Mouse (Mus musculus) adrenal gland, postnatal 25 days (tissue): Measurements from ENCODE around the gene Olfr765. TPM values are rescaled to one million over a fixed set of nuclear protein-coding genes. Genes with fewer than 3 reads are reported as not detected.
"Not testable (repeated sequence)": the region's sequence is repeated elsewhere in the genome, so short reads cannot be mapped to it uniquely, and the experiment has no call there.

Experiments used
- DNase-seq: peaks from one replicate; pipeline ENCODE4 v3.0.0; 2021; ENCODE audit warnings: mixed read lengths
- long read RNA-seq: library from polyadenylated mRNA; stranded (forward); transcript quantifications from one replicate; pipeline ENCODE4 v2.0.0, GENCODE M21; 2021
- total RNA-seq: library from RNA; stranded (reverse); gene quantifications from 2 replicates; pipeline ENCODE4 v1.2.3, GENCODE M21; 2021

Gene Olfr765
- total RNA-seq = not detected in 2 replicates
- long read RNA-seq = 0 reads

DNA sequence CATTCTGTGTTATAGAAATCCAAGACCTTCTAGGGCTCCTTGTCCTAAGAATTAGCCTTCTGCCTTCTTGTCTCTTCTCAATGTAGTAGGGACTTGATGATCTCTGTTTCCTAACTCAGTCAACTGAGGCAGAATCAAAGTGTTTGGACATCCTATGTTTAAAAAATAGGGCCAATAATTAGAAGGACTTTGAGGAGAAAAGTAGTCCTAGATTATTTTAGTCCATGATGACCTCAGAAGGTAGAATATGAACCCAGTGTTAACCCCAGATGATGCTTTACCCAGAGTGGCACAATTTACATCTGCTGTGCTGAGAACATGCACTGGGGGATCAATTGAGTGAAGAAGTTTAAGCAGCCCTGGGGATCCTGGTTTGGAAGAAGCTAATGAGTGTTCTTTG is at the start of gene Olfr765:
Gene Olfr765, minus strand, starts transcription at position 101 of the 400 bp plus-strand sequence.
- DNase-seq = not testable (repeated sequence)

DNA sequence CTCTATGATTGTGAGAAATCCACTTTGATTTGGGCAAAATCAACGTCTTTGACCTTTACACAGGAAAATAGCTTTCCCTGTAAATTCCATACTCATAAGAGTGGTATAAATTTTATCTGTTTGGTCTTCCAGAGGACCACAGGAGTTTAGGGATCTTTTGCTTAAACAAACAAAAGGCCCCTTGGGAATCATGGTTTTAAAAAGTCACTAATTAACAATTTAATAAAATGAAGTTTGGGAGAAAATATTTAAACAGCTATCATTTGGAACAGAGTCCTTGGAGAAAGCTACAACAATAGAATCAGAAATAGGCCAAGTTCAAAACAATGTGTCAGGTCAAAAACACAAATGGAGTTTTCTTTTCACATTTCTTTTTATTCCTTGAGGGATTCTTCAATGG is 49.5 kb upstream of the Olfr765 start, which contains the start of gene Olfr768:
Gene Olfr768, minus strand, starts transcription at position 101 of the 400 bp plus-strand sequence.
- no peak for DNase-seq

GRCm38 (mm10) chr10:129082810-129083209 is 33.0 kb upstream of the Olfr765 start, which contains the start of gene Olfr767:
TSS of gene Olfr767 (minus strand) at chr10:129082910.
- DNase-seq = not testable (repeated sequence)

GRCm38 (mm10) chr10:129068877-129069276 is 19.1 kb upstream of the Olfr765 start, which contains the start of gene Olfr766-ps1:
TSS of gene Olfr766-ps1 (minus strand) at chr10:129068977.
- DNase-seq = no peak

DNA sequence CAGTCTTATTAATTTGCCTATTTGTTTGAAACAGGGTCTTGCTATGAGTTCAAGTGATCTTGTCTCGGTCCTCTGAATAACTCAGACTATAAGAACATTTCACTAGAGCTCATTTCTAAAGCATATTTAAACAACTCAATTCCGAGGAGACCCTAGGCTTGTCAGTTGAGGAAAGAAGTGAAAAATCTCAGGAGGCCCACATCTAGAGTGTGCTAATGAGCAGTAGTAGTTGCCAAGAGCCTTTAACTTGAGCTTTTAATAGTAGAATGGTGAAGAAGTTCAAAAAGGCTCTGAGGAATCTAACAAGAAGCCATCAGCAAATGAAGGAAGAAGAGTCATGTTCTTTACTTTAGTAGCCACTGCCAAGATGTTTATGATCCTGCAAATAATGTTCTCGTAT is 10.0 kb downstream of the Olfr765 start, which contains the start of gene Olfr764-ps1:
Gene Olfr764-ps1, minus strand, starts transcription at position 101 of the 400 bp plus-strand sequence.
- DNase-seq = no peak

GRCm38 (mm10) chr10:129028343-129028742 is 21.5 kb downstream of the Olfr765 start:
- no peak for DNase-seq

- DNase-seq = peak; percentile 31
These were observed 23.7 kb downstream of the Olfr765 start for GRCm38 (mm10) chr10:129026018-129026662.

DNA sequence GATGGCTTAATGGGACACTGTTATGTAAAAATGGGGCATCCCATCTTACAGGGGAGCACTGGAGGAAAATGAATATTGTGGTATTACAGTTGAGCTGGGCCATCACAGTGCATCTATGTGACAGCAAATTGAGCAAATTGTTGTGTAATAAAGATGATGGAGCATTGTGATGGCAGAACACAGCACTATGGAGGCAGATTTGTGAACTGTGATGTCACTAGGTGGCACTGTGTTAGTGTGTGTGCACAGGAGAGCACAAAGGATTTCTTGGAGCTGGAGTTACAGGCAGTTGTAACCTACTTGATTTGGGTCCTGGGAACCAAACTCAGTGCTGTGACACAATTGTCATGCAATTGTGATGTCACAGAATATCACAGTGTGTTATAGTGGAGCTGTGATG is 26.5 kb downstream of the Olfr765 start:
- DNase-seq = no peak

- no peak for DNase-seq
These were observed 35.3 kb downstream of the Olfr765 start for GRCm38 (mm10) chr10:129014477-129014876.

- DNase-seq = not testable (repeated sequence)
These were observed 38.3 kb downstream of the Olfr765 start for GRCm38 (mm10) chr10:129011511-129011910.

GRCm38 (mm10) chr10:129010288-129010841 is 39.4 kb downstream of the Olfr765 start, which contains the start of gene Olfr763:
TSS of gene Olfr763 (plus strand) at chr10:129010791.
- no peak for DNase-seq

DNA sequence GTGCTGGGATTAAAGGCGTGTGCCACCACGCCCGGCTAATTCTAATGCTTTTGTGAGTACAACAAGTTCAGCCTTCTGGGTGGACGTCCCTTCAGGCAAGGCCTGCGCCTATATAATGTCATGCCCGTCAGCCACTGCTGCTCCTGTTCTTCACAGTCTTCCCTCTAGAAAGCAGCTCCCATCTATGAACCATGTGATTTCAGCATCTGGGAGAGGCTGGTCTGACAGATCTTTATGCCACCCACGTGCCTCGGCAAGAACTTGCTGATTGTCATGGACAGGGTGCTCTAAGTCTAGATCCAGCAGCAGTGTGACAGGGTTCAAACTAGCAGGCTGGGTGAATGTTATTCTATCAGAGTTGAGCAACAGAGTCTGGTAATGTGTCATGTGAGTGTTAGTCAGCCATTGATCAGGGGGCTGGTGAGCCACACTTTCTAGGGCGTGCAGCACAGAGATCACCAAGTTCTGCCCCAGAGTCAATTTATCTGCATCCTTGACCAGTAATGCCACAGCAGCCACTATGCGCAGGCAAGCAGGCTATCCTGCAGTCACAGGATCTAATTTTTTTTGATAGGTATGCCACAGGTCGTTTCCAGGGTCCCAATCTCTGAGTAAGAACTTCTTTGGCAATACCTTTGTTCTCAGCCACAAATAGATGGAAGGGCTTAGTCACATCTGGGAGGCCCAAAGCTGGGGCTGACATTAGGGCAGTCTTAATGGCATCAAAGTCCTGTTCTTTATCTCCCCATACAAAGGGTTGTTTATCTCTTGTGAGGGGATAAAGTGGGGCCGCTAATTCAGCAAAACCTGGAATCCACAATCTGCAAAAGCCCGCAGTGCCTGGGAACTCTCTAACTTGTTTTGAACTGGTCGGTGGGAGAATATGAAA is 45.5 kb downstream of the Olfr765 start:
- no peak for DNase-seq

- no peak for DNase-seq
These were observed 53.2 kb downstream of the Olfr765 start for GRCm38 (mm10) chr10:128996523-128997040.

- no peak for DNase-seq
These were observed 54.0 kb downstream of the Olfr765 start for GRCm38 (mm10) chr10:128995796-128996195.

Other genes starting within 250 kb of the Olfr765 start
- 57.1 and 79.6 TPM in 2 replicates for gene Dnajc14, start 245.9 kb downstream of the Olfr765 start, total RNA-seq
- gene Tmem198b, start 245.6 kb downstream of the Olfr765 start, total RNA-seq = 8.8 and 13.8 TPM in 2 replicates
- 54.6 and 63.2 TPM in 2 replicates for gene Sarnp, start 232.7 kb downstream of the Olfr765 start, total RNA-seq
- gene Ormdl2, start 228.4 kb downstream of the Olfr765 start, total RNA-seq = 48.5 and 49.1 TPM in 2 replicates
- 1.5 and 1.9 TPM in 2 replicates for gene Gdf11, start 158.3 kb downstream of the Olfr765 start, total RNA-seq
- 238 and 302 TPM in 2 replicates for gene Cd63, start 149.0 kb downstream of the Olfr765 start, total RNA-seq
- gene Rdh5, start 127.1 kb downstream of the Olfr765 start, total RNA-seq = 7.7 and 15.9 TPM in 2 replicates
- 189 and 195 TPM in 2 replicates for gene Bloc1s1, start 126.0 kb downstream of the Olfr765 start, total RNA-seq
- gene Itga7, start 116.2 kb downstream of the Olfr765 start, total RNA-seq = 9.6 and 10.2 TPM in 2 replicates
- 5.7 TPM in 1 of 2 replicates, not detected in the other for gene Mettl7b, start 89.0 kb downstream of the Olfr765 start, total RNA-seq
- not detected in 2 replicates for gene Olfr9, start 60.6 kb downstream of the Olfr765 start, total RNA-seq
- not detected in 2 replicates for gene Olfr763, start 39.2 kb downstream of the Olfr765 start, total RNA-seq
- gene Olfr764-ps1, start 10.1 kb downstream of the Olfr765 start, total RNA-seq = not detected in 2 replicates
- gene Olfr766-ps1, start 19.0 kb upstream of the Olfr765 start, total RNA-seq = not detected in 2 replicates
- not detected in 2 replicates for gene Olfr767, start 32.9 kb upstream of the Olfr765 start, total RNA-seq
- gene Olfr768, start 49.4 kb upstream of the Olfr765 start, total RNA-seq = not detected in 2 replicates
- gene Olfr769, start 67.9 kb upstream of the Olfr765 start, total RNA-seq = not detected in 2 replicates
- not detected in 2 replicates for gene Olfr770, start 89.0 kb upstream of the Olfr765 start, total RNA-seq
- gene Olfr771, start 114.8 kb upstream of the Olfr765 start, total RNA-seq = not detected in 2 replicates
- gene Olfr772, start 127.9 kb upstream of the Olfr765 start, total RNA-seq = not detected in 2 replicates
- not detected in 2 replicates for gene Olfr773, start 137.4 kb upstream of the Olfr765 start, total RNA-seq
- not detected in 2 replicates for gene Olfr774, start 186.2 kb upstream of the Olfr765 start, total RNA-seq
- gene Olfr775, start 198.4 kb upstream of the Olfr765 start, total RNA-seq = not detected in 2 replicates
- gene Olfr776, start 209.1 kb upstream of the Olfr765 start, total RNA-seq = not detected in 2 replicates
- gene Olfr777, start 221.5 kb upstream of the Olfr765 start, total RNA-seq = not detected in 2 replicates